Mouse (Mus musculus) liver, embryonic 14.5 days (tissue): ENCODE measurements around the gene Pdhx.

Experiments
- CTCF ChIP-seq: IDR thresholded peaks from 2 replicates; pipeline ENCODE4 v1.5.1; 2016; ENCODE audit warnings: antibody characterized with exemption, low read depth, control low read depth
- EP300 ChIP-seq: IDR thresholded peaks from 2 replicates; pipeline ENCODE4 v1.6.1; 2016; ENCODE audit warnings: antibody characterized with exemption, low read depth

DNA sequence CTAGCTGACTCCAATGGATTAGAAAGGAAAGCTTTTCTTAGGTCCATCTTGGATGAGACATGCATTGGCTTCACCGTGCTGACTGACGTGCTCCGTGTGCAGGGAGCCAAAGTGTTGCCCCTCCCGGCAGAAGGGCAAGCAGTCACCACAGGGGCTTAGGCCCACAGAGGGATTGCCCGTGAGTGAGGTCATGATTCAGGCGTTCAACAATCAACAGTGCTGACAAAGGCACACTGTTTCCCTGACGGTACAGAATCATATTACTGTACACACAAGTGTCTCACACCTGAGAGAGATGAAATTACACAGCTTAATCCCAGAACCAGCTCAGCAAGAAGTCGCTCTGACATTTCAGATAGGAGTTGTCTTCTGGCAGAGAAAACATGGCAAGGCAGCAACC lies 38.4 kb upstream of the Pdhx start:
- TF ChIP-seq CTCF: no peak
- no peak for TF ChIP-seq EP300
